14 mouse cellular contexts compared by ENCODE assay signal in the genomic region with DNA sequence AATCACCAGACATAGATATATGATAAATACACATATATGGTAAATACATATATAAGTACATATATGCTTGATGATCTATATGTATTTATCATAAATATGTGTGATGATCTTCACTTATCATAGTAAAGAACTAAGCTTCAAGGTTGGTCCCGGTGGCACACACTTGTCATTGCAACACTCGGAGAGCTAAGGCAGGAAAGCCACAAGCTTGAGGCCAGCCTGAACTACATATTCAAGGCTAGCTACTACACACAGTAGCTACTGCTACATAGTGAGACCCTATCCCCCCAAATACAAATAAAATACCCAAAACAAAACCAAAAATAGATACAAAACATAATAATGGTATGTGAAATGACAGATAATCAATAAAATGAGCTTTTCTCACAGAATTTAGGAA. TPM values are rescaled to one million over a fixed set of nuclear protein-coding genes. Genes with fewer than 3 reads are reported as not detected.
DNase-seq lines count a peak whose midpoint lies in the region; ATAC-seq and TF ChIP-seq lines count a peak whose summit lies in the region.
"Had no signal": no experiment of that assay in that cellular context is flagged by ENCODE, and none has a peak within 500 bp of the region (broad histone marks: within the 10 kb centered on the region; RNA-seq: fewer than 3 reads in every experiment).

No protein-coding gene starts in this region.

- H3K9me3 ChIP-seq in heart, embryonic 14.5 days (ENCODE audit: control insufficient read depth, low read length) = no peaks in the 10 kb centered on the region
- H3K9me3 ChIP-seq in midbrain, embryonic 10.5 days (replicated peaks) = no peaks in the 10 kb centered on the region
- no peaks in the 10 kb centered on the region for H3K9me3 ChIP-seq in midbrain, postnatal 0 days (ENCODE audit: low read length)
- H3K9me3 ChIP-seq in embryonic facial prominence, embryonic 11.5 days (replicated peaks; ENCODE audit: control insufficient read depth, low read length) = no peaks in the 10 kb centered on the region
- no peaks in the 10 kb centered on the region for H3K9me3 ChIP-seq in liver, postnatal 0 days (ENCODE audit: low read length)
- H3K9me3 ChIP-seq: limb, embryonic 13.5 days; stomach, embryonic 15.5 days had no signal

- no peak for TF ChIP-seq EP300 in liver, postnatal 0 days (IDR thresholded peaks at IDR 0.05; ENCODE audit: low read depth)

- peak overlapping the region; percentile 68; the same call in 1 of the 2 replicates for H3K4me2 ChIP-seq in heart, embryonic 14.5 days (ENCODE audit: low read length)
- H3K4me2 ChIP-seq in midbrain, postnatal 0 days (ENCODE audit: low read depth, low read length, poor library complexity, severe bottlenecking) = no peak overlapping the region
- H3K4me2 ChIP-seq in embryonic facial prominence, embryonic 11.5 days (ENCODE audit: low read depth, low read length) = no peak overlapping the region
- H3K4me2 ChIP-seq in liver, postnatal 0 days (ENCODE audit: low read depth, low read length) = peak overlapping the region; percentile 77; the same call in 1 of the 2 replicates

- TF ChIP-seq CTCF in midbrain, postnatal 0 days (IDR thresholded peaks at IDR 0.05) = no peak
- TF ChIP-seq CTCF in liver, postnatal 0 days (IDR thresholded peaks at IDR 0.05; ENCODE audit: low read depth) = no peak

- ATAC-seq in heart, embryonic 14.5 days (ENCODE audit: insufficient number of reproducible peaks, insufficient read depth, low FRiP score, low read depth) = no peak
- ATAC-seq in midbrain, postnatal 0 days (ENCODE audit: low FRiP score) = no peak
- no peak for ATAC-seq in embryonic facial prominence, embryonic 11.5 days (replicated peaks; ENCODE audit: insufficient number of reproducible peaks, low FRiP score, low TSS enrichment, low read depth)
- no peak for ATAC-seq in liver, postnatal 0 days
- ATAC-seq: activated CD4-positive, CD25-positive, alpha-beta regulatory T cell, adult 4 months had no signal

- H3K36me3 ChIP-seq in heart, embryonic 14.5 days (ENCODE audit: control insufficient read depth, insufficient read depth, low read length) = peaks cover 18% of the 10 kb centered on the region
- peaks cover 21% of the 10 kb centered on the region for H3K36me3 ChIP-seq in midbrain, embryonic 10.5 days
- peaks cover 10% of the 10 kb centered on the region; the same call in 1 of the 2 replicates for H3K36me3 ChIP-seq in midbrain, postnatal 0 days (ENCODE audit: insufficient read depth, low read length)
- no peaks in the 10 kb centered on the region; the same call in 1 of the 2 replicates for H3K36me3 ChIP-seq in embryonic facial prominence, embryonic 11.5 days (replicated peaks; ENCODE audit: control insufficient read depth, insufficient read depth, low read depth, low read length)
- peaks cover 9% of the 10 kb centered on the region for H3K36me3 ChIP-seq in liver, postnatal 0 days (replicated peaks; ENCODE audit: insufficient read depth, low read length)

- H3K4me1 ChIP-seq in heart, embryonic 14.5 days (ENCODE audit: control insufficient read depth in 2 of 2, insufficient read depth in 2 of 2, low read length in 2 of 2) = peaks cover 2 to 4% of the 10 kb centered on the region in 2 experiments
- peaks cover 14% of the 10 kb centered on the region for H3K4me1 ChIP-seq in midbrain, embryonic 10.5 days
- H3K4me1 ChIP-seq in midbrain, postnatal 0 days (ENCODE audit: insufficient read depth, low read length) = no peaks in the 10 kb centered on the region; the same call in 1 of the 2 replicates
- H3K4me1 ChIP-seq in embryonic facial prominence, embryonic 11.5 days (ENCODE audit: control insufficient read depth, insufficient read depth, low read length) = no peaks in the 10 kb centered on the region
- peaks cover 14% of the 10 kb centered on the region for H3K4me1 ChIP-seq in liver, postnatal 0 days (ENCODE audit: insufficient read depth)

- WGBS in heart, embryonic 14.5 days = 70% methylated on average over 2 of the region's 2 CpGs
- 86% methylated on average over 2 of the region's 2 CpGs for WGBS in midbrain, embryonic 10.5 days
- 77% methylated on average over 2 of the region's 2 CpGs for WGBS in midbrain, postnatal 0 days
- WGBS in embryonic facial prominence, embryonic 11.5 days = 85% methylated on average over 2 of the region's 2 CpGs
- 63% methylated on average over 2 of the region's 2 CpGs for WGBS in liver, postnatal 0 days (ENCODE audit: insufficient replicate concordance)

- no peaks in the 10 kb centered on the region for H3K27me3 ChIP-seq in heart, embryonic 14.5 days (ENCODE audit: control insufficient read depth, insufficient read depth, low read length)
- no peaks in the 10 kb centered on the region for H3K27me3 ChIP-seq in midbrain, embryonic 10.5 days (ENCODE audit: low read depth, poor library complexity, severe bottlenecking)
- H3K27me3 ChIP-seq in midbrain, postnatal 0 days (ENCODE audit: insufficient read depth, low read length) = no peaks in the 10 kb centered on the region
- H3K27me3 ChIP-seq in embryonic facial prominence, embryonic 11.5 days (ENCODE audit: control insufficient read depth, insufficient read depth, low read length) = no peaks in the 10 kb centered on the region
- no peaks in the 10 kb centered on the region for H3K27me3 ChIP-seq in liver, postnatal 0 days (ENCODE audit: insufficient read depth, low read length)
- H3K27me3 ChIP-seq: limb, embryonic 13.5 days; stomach, embryonic 15.5 days had no signal

- intact Hi-C loops in heart, postnatal 14 days (cut with DNase I) = no loop called here

- DNase-seq in heart, postnatal 14 days = no peak
- DNase-seq in midbrain, embryonic 10.5 days (ENCODE audit: low spot score) = no peak
- DNase-seq in midbrain, postnatal 0 days (ENCODE audit: low spot score) = no peak
- no peak for DNase-seq in embryonic facial prominence, embryonic 11.5 days (ENCODE audit: low spot score)
- no peak for DNase-seq in liver, postnatal 0 days
- DNase-seq in adipocyte (ENCODE audit: low spot score) = no peak
- no peak for DNase-seq in ovary, postnatal 14 days (ENCODE audit: low spot score)
- DNase-seq: cerebellum, adult 11 months; lung, postnatal 4 days; thymus, postnatal 25 days had no signal

- no peak overlapping the region for H3K4me3 ChIP-seq in heart, embryonic 14.5 days (ENCODE audit: control insufficient read depth in 1 of 2, insufficient read depth in 1 of 2, low read depth in 1 of 2, low read length in 2 of 2)
- H3K4me3 ChIP-seq in midbrain, embryonic 10.5 days = peak overlapping the region; percentile 65
- H3K4me3 ChIP-seq in midbrain, postnatal 0 days (ENCODE audit: low read depth, low read length) = no peak overlapping the region
- H3K4me3 ChIP-seq in embryonic facial prominence, embryonic 11.5 days (ENCODE audit: low read depth, low read length) = peak overlapping the region; percentile 67; the same call in 1 of the 2 replicates
- H3K4me3 ChIP-seq in liver, postnatal 0 days (ENCODE audit: low read depth, low read length) = no peak overlapping the region

- no peak overlapping the region for H3K27ac ChIP-seq in heart, embryonic 14.5 days (replicated peaks in 1 of 2; ENCODE audit: control insufficient read depth in 1 of 2, insufficient read depth in 1 of 2, low read depth in 2 of 2, low read length in 2 of 2)
- no peak overlapping the region for H3K27ac ChIP-seq in midbrain, embryonic 10.5 days (replicated peaks)
- H3K27ac ChIP-seq in midbrain, postnatal 0 days (ENCODE audit: low read depth, low read length) = no peak overlapping the region
- H3K27ac ChIP-seq in embryonic facial prominence, embryonic 11.5 days (replicated peaks; ENCODE audit: low read depth, low read length) = no peak overlapping the region
- H3K27ac ChIP-seq in liver, postnatal 0 days (ENCODE audit: low read depth) = no peak overlapping the region
- H3K27ac ChIP-seq: limb, embryonic 13.5 days had no signal

- H3K9ac ChIP-seq in heart, embryonic 14.5 days (ENCODE audit: low read length) = no peak overlapping the region
- no peak overlapping the region for H3K9ac ChIP-seq in midbrain, postnatal 0 days (replicated peaks; ENCODE audit: low read length, poor library complexity, severe bottlenecking)
- H3K9ac ChIP-seq in embryonic facial prominence, embryonic 11.5 days (replicated peaks; ENCODE audit: low read length) = no peak overlapping the region
- H3K9ac ChIP-seq in liver, postnatal 0 days (replicated peaks) = no peak overlapping the region
- H3K9ac ChIP-seq: stomach, embryonic 15.5 days had no signal

RNA-seq across cellular contexts. Expression of gene Coa4, which starts 1.0 kb away (rescaled TPM):
- 22.8 and 26.6 TPM in 2 replicates for polyA plus RNA-seq in heart, embryonic 14.5 days (2014; fragmentation: Nextera tagmentation; extraction: Ambion mirVana)
- total RNA-seq in heart, postnatal 14 days (2021) = 10 to 100 TPM; 13.0 to 13.3 TPM
- polyA plus RNA-seq in midbrain, embryonic 10.5 days (2016; fragmentation: Nextera tagmentation; extraction: Ambion mirVana) = 22.0 and 22.8 TPM in 2 replicates
- total RNA-seq in midbrain, postnatal 0 days (2014; rRNA removed) = 3.9 and 7.5 TPM in 2 replicates
- 5.7 and 6.5 TPM in 2 replicates for polyA plus RNA-seq in midbrain, postnatal 0 days (2015; fragmentation: Nextera tagmentation; extraction: Ambion mirVana)
- polyA plus RNA-seq in embryonic facial prominence, embryonic 11.5 days (2014; fragmentation: Nextera tagmentation; extraction: Ambion mirVana) = 15.5 and 19.5 TPM in 2 replicates
- 11.9 and 12.4 TPM in 2 replicates for polyA plus RNA-seq in liver, postnatal 0 days (2015; fragmentation: Nextera tagmentation; extraction: Ambion mirVana)

RNA-seq across cellular contexts. Expression of gene Dnajb13, which starts 21.1 kb away (rescaled TPM):
- polyA plus RNA-seq in heart, embryonic 14.5 days (2014; fragmentation: Nextera tagmentation; extraction: Ambion mirVana) = 0.15 TPM in 1 of 2 replicates, not detected in the other
- not detected for total RNA-seq in heart, postnatal 14 days (2021)
- 0.42 and 0.81 TPM in 2 replicates for polyA plus RNA-seq in midbrain, embryonic 10.5 days (2016; fragmentation: Nextera tagmentation; extraction: Ambion mirVana)
- 4.1 and 4.3 TPM in 2 replicates for total RNA-seq in midbrain, postnatal 0 days (2014; rRNA removed)
- 2.9 and 3.2 TPM in 2 replicates for polyA plus RNA-seq in midbrain, postnatal 0 days (2015; fragmentation: Nextera tagmentation; extraction: Ambion mirVana)
- 0.07 and 0.60 TPM in 2 replicates for polyA plus RNA-seq in embryonic facial prominence, embryonic 11.5 days (2014; fragmentation: Nextera tagmentation; extraction: Ambion mirVana)
- 1.0 and 1.8 TPM in 2 replicates for polyA plus RNA-seq in liver, postnatal 0 days (2015; fragmentation: Nextera tagmentation; extraction: Ambion mirVana)

RNA-seq across cellular contexts. Expression of gene Ucp2, which starts 42.7 kb away (rescaled TPM):
- 127 and 130 TPM in 2 replicates for polyA plus RNA-seq in heart, embryonic 14.5 days (2014; fragmentation: Nextera tagmentation; extraction: Ambion mirVana)
- 100 to 1,000 TPM; 781 to 850 TPM for total RNA-seq in heart, postnatal 14 days (2021)
- polyA plus RNA-seq in midbrain, embryonic 10.5 days (2016; fragmentation: Nextera tagmentation; extraction: Ambion mirVana) = 81.4 and 93.1 TPM in 2 replicates
- total RNA-seq in midbrain, postnatal 0 days (2014; rRNA removed) = 93.0 and 118 TPM in 2 replicates
- polyA plus RNA-seq in midbrain, postnatal 0 days (2015; fragmentation: Nextera tagmentation; extraction: Ambion mirVana) = 99.5 and 99.9 TPM in 2 replicates
- 98.4 and 108 TPM in 2 replicates for polyA plus RNA-seq in embryonic facial prominence, embryonic 11.5 days (2014; fragmentation: Nextera tagmentation; extraction: Ambion mirVana)
- 530 and 545 TPM in 2 replicates for polyA plus RNA-seq in liver, postnatal 0 days (2015; fragmentation: Nextera tagmentation; extraction: Ambion mirVana)

Comparison
In these comparisons a context has a peak if more than half of its experiments do, and no peak if none do; other contexts are left out.
1. H3K4me3 ChIP-seq: peak in midbrain, embryonic 10.5 days (single experiment) and embryonic facial prominence, embryonic 11.5 days (single experiment); none in heart, embryonic 14.5 days (0 of 2), midbrain, postnatal 0 days (single experiment) and liver, postnatal 0 days (single experiment).
2. H3K4me2 ChIP-seq: peak in heart, embryonic 14.5 days (single experiment) and liver, postnatal 0 days (single experiment); none in midbrain, postnatal 0 days (single experiment) and embryonic facial prominence, embryonic 11.5 days (single experiment).